Mouse (Mus musculus) gastrocnemius, adult 2 months (tissue): ENCODE data around the gene Ubald2. TPM values are rescaled to one million over a fixed set of nuclear protein-coding genes. Genes with fewer than 3 reads are reported as not detected.

Experiments used
- DNase-seq: peaks from one replicate; pipeline ENCODE4 v3.0.0; 2022
- H3K27ac ChIP-seq: fragments of 200-600 bp; 2 replicates; pipeline ENCODE4 v1.8.1; 2022; ENCODE audit warnings: mild to moderate bottlenecking
- H3K4me3 ChIP-seq: fragments of 200-600 bp; 2 replicates; pipeline ENCODE4 v1.8.1; 2022; ENCODE audit warnings: mild to moderate bottlenecking, moderate library complexity
- CTCF ChIP-seq: fragments of 200-600 bp; IDR thresholded peaks from 2 replicates; pipeline ENCODE4 v1.8.1; 2022; ENCODE audit warnings: antibody characterized with exemption, mild to moderate bottlenecking, moderate library complexity
- intact Hi-C: fragments of 180-260 bp; cut with DNase I; formaldehyde crosslinking; loops from one replicate; pipeline ENCODE4 v1.15.1; 2025
- total RNA-seq, 2 experiments: library from RNA; stranded (reverse); gene quantifications; 2 replicates each; pipeline ENCODE4 v1.2.3; 2021

Gene Ubald2
- total RNA-seq, 2 experiments from 2014 or later = 38.7 to 50.9 TPM

DNA sequence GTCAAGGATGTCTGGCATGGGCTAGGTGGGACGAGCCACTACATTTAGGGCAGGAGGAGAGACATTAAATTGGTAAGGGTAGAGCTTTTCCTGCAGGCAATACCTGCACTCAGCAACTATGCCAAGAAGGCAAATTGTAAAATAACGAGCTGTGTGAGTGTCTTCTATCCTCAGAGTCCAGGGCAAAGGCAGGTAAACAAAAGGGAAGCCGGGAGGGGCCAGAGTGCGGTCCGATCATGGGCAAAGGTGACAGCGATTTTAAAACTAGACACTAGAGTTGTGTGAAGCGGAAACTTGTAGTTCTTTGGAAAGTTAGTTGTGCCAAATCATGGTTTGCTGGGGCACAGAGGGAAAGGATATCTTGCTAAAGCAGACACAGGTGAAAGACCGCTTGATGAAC lies 50.4 kb downstream of the Ubald2 start:
- no peak for TF ChIP-seq CTCF
- no peak overlapping the region for H3K4me3 ChIP-seq
- no peak overlapping the region for H3K27ac ChIP-seq
- intact Hi-C loops = no loop called here
- DNase-seq = no peak

DNA sequence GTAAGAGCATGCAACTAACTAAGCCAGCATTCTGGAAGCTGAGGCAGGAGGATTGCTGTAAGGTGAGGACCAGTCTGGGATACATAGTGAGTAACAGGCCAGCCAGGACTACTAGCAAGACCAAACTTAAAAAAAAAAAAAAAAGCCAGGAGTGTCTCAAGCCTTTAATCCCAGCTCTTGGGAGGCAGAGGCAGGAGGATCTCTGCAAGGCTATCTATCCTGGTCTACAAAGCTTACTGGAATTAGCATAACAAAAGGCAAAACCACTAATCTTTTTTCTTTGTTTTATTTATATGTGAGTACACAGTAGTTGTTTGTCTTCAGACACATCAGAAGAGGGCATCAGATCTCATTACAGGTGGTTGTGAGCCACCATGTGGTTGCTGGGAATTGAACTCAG lies 54.3 kb downstream of the Ubald2 start:
- TF ChIP-seq CTCF = no peak
- intact Hi-C loops = no loop called here
- H3K4me3 ChIP-seq = no peak overlapping the region

More for the DNA sequence above, 54.3 kb downstream of the Ubald2 start:
- no peak overlapping the region for H3K27ac ChIP-seq
- DNase-seq = no peak

Other genes with a start within 250 kb of the Ubald2 start
- gene Ten1, start 235.2 kb upstream of the Ubald2 start, total RNA-seq = 10 to 100 TPM; 14.3 to 17.1 TPM
- gene Acox1, start 235.0 kb upstream of the Ubald2 start, total RNA-seq = 100 to 1,000 TPM in 1 of 2 experiments, 10 to 100 TPM in 1; 79.8 to 118 TPM
- under 1 TPM in 1 of 2 experiments, not detected in 1; 0.14 TPM for gene Evpl, start 196.0 kb upstream of the Ubald2 start, total RNA-seq
- 10 to 100 TPM; 87.7 to 89.2 TPM for gene Srp68, start 159.9 kb upstream of the Ubald2 start, total RNA-seq
- gene Galr2, start 153.2 kb upstream of the Ubald2 start, total RNA-seq = under 1 TPM in 1 of 2 experiments, not detected in 1; 0.33 TPM
- 100 to 1,000 TPM in 1 of 2 experiments, 10 to 100 TPM in 1; 74.1 to 106 TPM for gene Exoc7, start 126.9 kb upstream of the Ubald2 start, total RNA-seq
- under 1 TPM in 1 of 2 experiments, not detected in 1; 0.14 TPM for gene Foxj1, start 98.7 kb upstream of the Ubald2 start, total RNA-seq
- 10 to 100 TPM; 24.3 to 32.0 TPM for gene Rnf157, start 21.1 kb upstream of the Ubald2 start, total RNA-seq
- gene Qrich2, start 32.1 kb downstream of the Ubald2 start, total RNA-seq = under 1 TPM in 1 of 2 experiments, not detected in 1; 0.06 TPM
- 10 to 100 TPM; 14.2 to 15.1 TPM for gene Prpsap1, start 60.1 kb downstream of the Ubald2 start, total RNA-seq
- 1 to 10 TPM in 1 of 2 experiments, under 1 TPM in 1; 0.36 to 1.7 TPM for gene Sphk1, start 96.8 kb downstream of the Ubald2 start, total RNA-seq
- gene Ube2o, start 147.4 kb downstream of the Ubald2 start, total RNA-seq = 10 to 100 TPM; 19.4 to 22.9 TPM
- not detected for gene Aanat, start 152.3 kb downstream of the Ubald2 start, total RNA-seq
- 10 to 100 TPM; 11.6 to 14.4 TPM for gene Rhbdf2, start 192.9 kb downstream of the Ubald2 start, total RNA-seq
- gene Prcd, start 219.4 kb downstream of the Ubald2 start, total RNA-seq = 1 to 10 TPM in 1 of 2 experiments, not detected in 1; 1.0 TPM
- gene Cygb, start 220.2 kb downstream of the Ubald2 start, total RNA-seq = 10 to 100 TPM in 1 of 2 experiments, 1 to 10 TPM in 1; 9.6 to 14.7 TPM